Mouse (Mus musculus) layer of hippocampus, adult 8-10 months (tissue): ENCODE data around the gene Smim22. TPM values are rescaled to one million over a fixed set of nuclear protein-coding genes. Genes with fewer than 3 reads are reported as not detected.
A peak's percentile ranks its signal among the peaks of the same experiment; 100 is the strongest.

Experiments
- DNase-seq, 2 experiments: peaks; one replicate each; pipeline ENCODE4 v3.0.0; 2022; ENCODE audit warnings: low spot score in 2 of 2
- total RNA-seq, 4 experiments: library from RNA; stranded (reverse); gene quantifications; 2 replicates each; pipeline ENCODE4 v1.2.4; 2022

Smim22 gene
- total RNA-seq, 4 experiments from 2014 or later = not detected

- no peak for DNase-seq
Measured at GRCm38 (mm10) chr16:5008076-5008475, 988 bp downstream of the Smim22 start.

- no peak for DNase-seq
Measured at GRCm38 (mm10) chr16:5010371-5010935, 3.4 kb downstream of the Smim22 start.

GRCm38 (mm10) chr16:5011285-5011684, 4.2 kb downstream of the Smim22 start:
- DNase-seq = no peak

- DNase-seq = no peak
Measured at GRCm38 (mm10) chr16:5012036-5013005, 5.2 kb downstream of the Smim22 start.

- peak; percentile 99 for DNase-seq
Measured at GRCm38 (mm10) chr16:5013054-5013838, 6.2 kb downstream of the Smim22 start, which contains the start of gene Rogdi. Gene Rogdi (minus strand): TSS chr16:5013553.

- DNase-seq = no peak
Measured at GRCm38 (mm10) chr16:5014578-5014977, 7.5 kb downstream of the Smim22 start.

- no peak for DNase-seq
Measured at GRCm38 (mm10) chr16:5024021-5024420, 16.9 kb downstream of the Smim22 start.

- DNase-seq = no peak
Measured at GRCm38 (mm10) chr16:5029847-5030246, 22.8 kb downstream of the Smim22 start.

GRCm38 (mm10) chr16:5035591-5035990, 28.5 kb downstream of the Smim22 start:
- DNase-seq = no peak

GRCm38 (mm10) chr16:5036649-5037234, 29.7 kb downstream of the Smim22 start:
- DNase-seq = no peak

GRCm38 (mm10) chr16:5045322-5045721, 38.2 kb downstream of the Smim22 start:
- DNase-seq = no peak

GRCm38 (mm10) chr16:5049182-5049773, 42.2 kb downstream of the Smim22 start:
- DNase-seq = peak in 1 of 2 experiments; percentile 21

GRCm38 (mm10) chr16:5049774-5050234, 42.7 kb downstream of the Smim22 start, which contains the start of the genes Glyr1 and Ubn1:
Gene Glyr1 (minus strand): TSS chr16:5049863.
Gene Ubn1 (plus strand): TSS chr16:5050057.
- peak; percentile 99 for DNase-seq

- DNase-seq = peak; percentile 52 to 66
Measured at GRCm38 (mm10) chr16:5050251-5051110, 43.4 kb downstream of the Smim22 start.

Other genes with a start within 250 kb of the Smim22 start
- gene Cdip1, start 217.0 kb upstream of the Smim22 start, total RNA-seq = 100 to 1,000 TPM; 214 to 244 (median 233) TPM
- gene 4930562C15Rik, start 171.9 kb upstream of the Smim22 start, total RNA-seq = not detected
- gene Ubald1, start 127.0 kb upstream of the Smim22 start, total RNA-seq = 10 to 100 TPM; 76.3 to 89.8 (median 82.7) TPM
- 100 to 1,000 TPM; 204 to 222 (median 214) TPM for gene Mgrn1, start 121.0 kb upstream of the Smim22 start, total RNA-seq
- gene Nudt16l1, start 68.5 kb upstream of the Smim22 start, total RNA-seq = 10 to 100 TPM; 75.3 to 81.3 (median 78.2) TPM
- 10 to 100 TPM; 67.3 to 90.8 (median 81.5) TPM for gene Anks3, start 43.1 kb upstream of the Smim22 start, total RNA-seq
- gene Sept12, start 9.4 kb upstream of the Smim22 start, total RNA-seq = not detected
- 100 to 1,000 TPM; 282 to 333 (median 307) TPM for gene Rogdi, start 6.3 kb downstream of the Smim22 start, total RNA-seq
- 100 to 1,000 TPM; 134 to 153 (median 147) TPM for gene Glyr1, start 42.6 kb downstream of the Smim22 start, total RNA-seq
- gene Ubn1, start 42.8 kb downstream of the Smim22 start, total RNA-seq = 10 to 100 TPM; 41.1 to 47.2 (median 44.8) TPM
- gene Ppl, start 125.1 kb downstream of the Smim22 start, total RNA-seq = 1 to 10 TPM; 3.9 to 6.4 (median 5.0) TPM
- 10 to 100 TPM in 2 of 4 experiments, 1 to 10 TPM in 2; 8.3 to 11.1 (median 9.7) TPM for gene Sec14l5, start 139.8 kb downstream of the Smim22 start, total RNA-seq
- 10 to 100 TPM; 11.1 to 18.8 (median 14.8) TPM for gene Nagpa, start 196.7 kb downstream of the Smim22 start, total RNA-seq
- 1 to 10 TPM; 5.2 to 6.2 (median 5.6) TPM for gene AU021092, start 215.0 kb downstream of the Smim22 start, total RNA-seq
- gene Alg1, start 226.3 kb downstream of the Smim22 start, total RNA-seq = 10 to 100 TPM; 32.0 to 36.7 (median 32.7) TPM
- gene Eef2kmt, start 248.7 kb downstream of the Smim22 start, total RNA-seq = 1 to 10 TPM; 3.9 to 7.2 (median 5.0) TPM